Mouse (Mus musculus): ENCODE measurements around the gene Tspan7. TPM values are rescaled to one million over a fixed set of nuclear protein-coding genes. Genes with fewer than 3 reads are reported as not detected.

Gene Tspan7
- polyA plus RNA-seq, 1 experiment from 2014 or later: 277 TPM

GRCm38 (mm10) chrX:10574523-10574922 is 89.6 kb downstream of the Tspan7 start:
- DNase-seq (ENCODE audit: low spot score): peak; percentile 72
- no peaks in the 10 kb centered on the region for H3K27me3 ChIP-seq (replicated peaks; ENCODE audit: control insufficient read depth, insufficient read depth, low read length)

DNA sequence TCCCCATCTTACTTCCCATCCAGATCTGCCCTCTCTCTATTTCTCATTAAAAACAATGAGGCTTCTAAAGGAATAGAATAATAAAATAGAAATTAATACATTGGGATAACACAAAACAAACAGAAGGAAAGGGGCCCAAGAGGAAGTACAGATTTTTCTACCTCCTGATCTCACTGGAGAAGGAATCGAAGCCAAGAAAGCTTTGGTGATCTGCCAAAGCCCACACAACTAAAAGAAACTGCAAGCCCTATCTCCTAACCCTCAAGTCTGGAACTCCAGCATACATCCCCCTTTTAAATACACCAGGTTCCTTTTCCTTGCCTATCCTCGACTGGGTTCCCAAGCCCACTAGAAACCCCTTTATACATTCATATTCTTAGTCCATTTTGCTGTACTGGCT is 90.4 kb downstream of the Tspan7 start:
- peak; percentile 36 for DNase-seq (ENCODE audit: low spot score)

More at GRCm38 (mm10) chrX:10574523-10574922, 89.6 kb downstream of the Tspan7 start:
- Histone ChIP-seq H3K9me3 (replicated peaks; ENCODE audit: control insufficient read depth, low read length) (no peaks in the 10 kb centered on the region), H3K36me3 (ENCODE audit: control insufficient read depth, insufficient read depth, low read length) (no peaks in the 10 kb centered on the region), H3K9ac (ENCODE audit: low read length) (no peak overlapping the region), H3K4me2 (ENCODE audit: low read length) (no peak overlapping the region), H3K4me1 (ENCODE audit: control insufficient read depth, insufficient read depth, low read length) (0 out of 2 replicates have a peak, but pooled peaks cover 8% of the 10 kb centered on the region), H3K27ac (ENCODE audit: low read depth, low read length) (0 out of 2 replicates have a peak overlapping the region, but pooled peaks have one; percentile 39), H3K4me3 (ENCODE audit: low read depth, low read length) (no peak overlapping the region)
- WGBS: 23% methylated on average over 3 of the region's 3 CpGs
- peak; percentile 65; the same call in 1 of the 2 replicates for ATAC-seq

GRCm38 (mm10) chrX:10576349-10576748 is 91.4 kb downstream of the Tspan7 start:
- H3K27ac ChIP-seq (ENCODE audit: low read depth, low read length): no peak overlapping the region
- H3K9me3 ChIP-seq (replicated peaks; ENCODE audit: control insufficient read depth, low read length): no peaks in the 10 kb centered on the region
- H3K4me1 ChIP-seq (ENCODE audit: control insufficient read depth, insufficient read depth, low read length): 0 out of 2 replicates have a peak, but pooled peaks cover 8% of the 10 kb centered on the region
- H3K9ac ChIP-seq (ENCODE audit: low read length): no peak overlapping the region
- ATAC-seq: no peak
- WGBS: 79% methylated on average over 4 of the region's 4 CpGs
- no peak overlapping the region for H3K4me2 ChIP-seq (ENCODE audit: low read length)
- DNase-seq (ENCODE audit: low spot score): no peak
- H3K4me3 ChIP-seq (ENCODE audit: low read depth, low read length): no peak overlapping the region
- no peaks in the 10 kb centered on the region for H3K36me3 ChIP-seq (ENCODE audit: control insufficient read depth, insufficient read depth, low read length)
- H3K27me3 ChIP-seq (replicated peaks; ENCODE audit: control insufficient read depth, insufficient read depth, low read length): no peaks in the 10 kb centered on the region

More for the DNA sequence above, 90.4 kb downstream of the Tspan7 start:
- Histone ChIP-seq H3K9me3 (replicated peaks; ENCODE audit: control insufficient read depth, low read length) (no peaks in the 10 kb centered on the region), H3K27ac (ENCODE audit: low read depth, low read length) (no peak overlapping the region), H3K4me1 (ENCODE audit: control insufficient read depth, insufficient read depth, low read length) (0 out of 2 replicates have a peak, but pooled peaks cover 8% of the 10 kb centered on the region), H3K36me3 (ENCODE audit: control insufficient read depth, insufficient read depth, low read length) (no peaks in the 10 kb centered on the region), H3K4me2 (ENCODE audit: low read length) (no peak overlapping the region), H3K9ac (ENCODE audit: low read length) (no peak overlapping the region), H3K27me3 (replicated peaks; ENCODE audit: control insufficient read depth, insufficient read depth, low read length) (no peaks in the 10 kb centered on the region), H3K4me3 (ENCODE audit: low read depth, low read length) (no peak overlapping the region)
- no peak for ATAC-seq
- WGBS: 56% methylated on average over 2 of the region's 2 CpGs

DNA sequence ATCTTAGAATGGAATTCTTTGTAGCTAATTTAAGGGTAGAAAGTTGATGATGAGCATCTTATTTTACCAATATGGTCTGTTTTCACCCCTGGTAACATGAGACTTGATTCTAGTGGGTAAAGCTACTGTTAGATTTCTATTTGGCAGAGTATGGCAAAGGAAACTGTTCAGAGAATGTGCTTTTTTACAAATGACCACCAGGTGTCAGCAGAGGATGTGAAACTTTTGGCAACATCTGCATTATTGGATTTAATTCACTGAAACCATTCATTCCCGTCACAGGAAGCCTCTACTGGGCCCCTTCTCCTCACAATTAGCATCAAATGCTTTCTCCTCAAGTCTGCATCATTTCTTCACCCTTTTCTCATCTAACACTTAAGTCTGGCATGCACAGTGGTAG is 92.4 kb downstream of the Tspan7 start:
- DNase-seq (ENCODE audit: low spot score) (peak; percentile 75), ATAC-seq (peak; percentile 40; the same call in 1 of the 2 replicates)
- Histone ChIP-seq H3K9ac (ENCODE audit: low read length) (no peak overlapping the region), H3K4me2 (ENCODE audit: low read length) (no peak overlapping the region), H3K4me1 (ENCODE audit: control insufficient read depth, insufficient read depth, low read length) (0 out of 2 replicates have a peak, but pooled peaks cover 8% of the 10 kb centered on the region), H3K27ac (ENCODE audit: low read depth, low read length) (no peak overlapping the region), H3K9me3 (replicated peaks; ENCODE audit: control insufficient read depth, low read length) (no peaks in the 10 kb centered on the region), H3K27me3 (replicated peaks; ENCODE audit: control insufficient read depth, insufficient read depth, low read length) (no peaks in the 10 kb centered on the region), H3K36me3 (ENCODE audit: control insufficient read depth, insufficient read depth, low read length) (no peaks in the 10 kb centered on the region), H3K4me3 (ENCODE audit: low read depth, low read length) (no peak overlapping the region)
- 22% methylated on average over 1 of the region's 1 CpGs for WGBS

DNA sequence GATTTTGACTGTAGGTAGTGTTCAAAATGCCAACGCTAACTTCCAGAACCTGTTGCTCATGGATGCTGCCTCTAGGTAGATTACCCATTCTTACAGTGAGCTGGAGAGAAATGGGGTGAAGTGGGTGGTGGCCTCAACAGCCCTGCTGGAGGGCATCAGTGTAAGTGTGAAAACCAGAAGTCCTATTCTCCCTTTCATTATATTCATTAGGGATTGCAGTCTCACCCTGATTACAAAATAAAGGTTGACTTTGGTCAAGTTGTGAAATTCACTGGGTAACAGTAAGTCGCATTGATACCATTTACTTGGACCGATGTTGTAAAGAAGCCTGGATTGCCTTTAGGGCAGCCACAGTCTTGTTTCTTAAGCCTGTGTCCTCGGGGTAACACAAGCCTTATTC is 97.8 kb downstream of the Tspan7 start:
- no peak for ATAC-seq
- H3K27me3 ChIP-seq (replicated peaks; ENCODE audit: control insufficient read depth, insufficient read depth, low read length): no peaks in the 10 kb centered on the region
- no peak for DNase-seq (ENCODE audit: low spot score)
- no peaks in the 10 kb centered on the region for H3K9me3 ChIP-seq (replicated peaks; ENCODE audit: control insufficient read depth, low read length)
- no peak overlapping the region for H3K27ac ChIP-seq (ENCODE audit: low read depth, low read length)
- WGBS: 81% methylated on average over 4 of the region's 4 CpGs
- peaks cover 1% of the 10 kb centered on the region; the same call in 1 of the 2 replicates for H3K36me3 ChIP-seq (ENCODE audit: control insufficient read depth, insufficient read depth, low read length)
- H3K4me3 ChIP-seq (ENCODE audit: low read depth, low read length): no peak overlapping the region
- H3K9ac ChIP-seq (ENCODE audit: low read length): no peak overlapping the region
- no peaks in the 10 kb centered on the region for H3K4me1 ChIP-seq (ENCODE audit: control insufficient read depth, insufficient read depth, low read length)
- no peak overlapping the region for H3K4me2 ChIP-seq (ENCODE audit: low read length)

GRCm38 (mm10) chrX:10592244-10592643 is 107.3 kb downstream of the Tspan7 start:
- ATAC-seq (no peak), DNase-seq (ENCODE audit: low spot score) (no peak)
- WGBS: 66% methylated on average over 3 of the region's 3 CpGs
- H3K27ac ChIP-seq (ENCODE audit: low read depth, low read length): no peak overlapping the region
- H3K9me3 ChIP-seq (replicated peaks; ENCODE audit: control insufficient read depth, low read length): no peaks in the 10 kb centered on the region
- H3K4me1 ChIP-seq (ENCODE audit: control insufficient read depth, insufficient read depth, low read length): no peaks in the 10 kb centered on the region
- H3K4me2 ChIP-seq (ENCODE audit: low read length): no peak overlapping the region
- H3K4me3 ChIP-seq (ENCODE audit: low read depth, low read length): no peak overlapping the region
- H3K36me3 ChIP-seq (ENCODE audit: control insufficient read depth, insufficient read depth, low read length): peaks cover 4% of the 10 kb centered on the region; the same call in 1 of the 2 replicates
- no peak overlapping the region for H3K9ac ChIP-seq (ENCODE audit: low read length)
- no peaks in the 10 kb centered on the region for H3K27me3 ChIP-seq (replicated peaks; ENCODE audit: control insufficient read depth, insufficient read depth, low read length)

GRCm38 (mm10) chrX:10593561-10593960 is 108.6 kb downstream of the Tspan7 start:
- H3K27me3 ChIP-seq (replicated peaks; ENCODE audit: control insufficient read depth, insufficient read depth, low read length): no peaks in the 10 kb centered on the region
- ATAC-seq: no peak
- 97% methylated on average over 7 of the region's 7 CpGs for WGBS
- H3K36me3 ChIP-seq (ENCODE audit: control insufficient read depth, insufficient read depth, low read length): peaks cover 2% of the 10 kb centered on the region; the same call in 1 of the 2 replicates
- no peak overlapping the region for H3K9ac ChIP-seq (ENCODE audit: low read length)
- H3K4me1 ChIP-seq (ENCODE audit: control insufficient read depth, insufficient read depth, low read length): no peaks in the 10 kb centered on the region
- H3K4me3 ChIP-seq (ENCODE audit: low read depth, low read length): no peak overlapping the region
- no peak for DNase-seq (ENCODE audit: low spot score)
- no peaks in the 10 kb centered on the region for H3K9me3 ChIP-seq (replicated peaks; ENCODE audit: control insufficient read depth, low read length)
- no peak overlapping the region for H3K27ac ChIP-seq (ENCODE audit: low read depth, low read length)
- no peak overlapping the region for H3K4me2 ChIP-seq (ENCODE audit: low read length)

GRCm38 (mm10) chrX:10617119-10617518 is 132.2 kb downstream of the Tspan7 start:
- H3K27me3 ChIP-seq (replicated peaks; ENCODE audit: control insufficient read depth, insufficient read depth, low read length): no peaks in the 10 kb centered on the region
- no peaks in the 10 kb centered on the region for H3K9me3 ChIP-seq (replicated peaks; ENCODE audit: control insufficient read depth, low read length)
- H3K36me3 ChIP-seq (ENCODE audit: control insufficient read depth, insufficient read depth, low read length): no peaks in the 10 kb centered on the region
- H3K4me3 ChIP-seq (ENCODE audit: low read depth, low read length): no peak overlapping the region
- no peak overlapping the region for H3K4me2 ChIP-seq (ENCODE audit: low read length)
- no peak; the same call in 1 of the 2 replicates for ATAC-seq
- no peak overlapping the region for H3K9ac ChIP-seq (ENCODE audit: low read length)
- peak; percentile 71 for DNase-seq (ENCODE audit: low spot score)
- no peaks in the 10 kb centered on the region for H3K4me1 ChIP-seq (ENCODE audit: control insufficient read depth, insufficient read depth, low read length)
- 21% methylated on average over 5 of the region's 5 CpGs for WGBS
- H3K27ac ChIP-seq (ENCODE audit: low read depth, low read length): no peak overlapping the region

DNA sequence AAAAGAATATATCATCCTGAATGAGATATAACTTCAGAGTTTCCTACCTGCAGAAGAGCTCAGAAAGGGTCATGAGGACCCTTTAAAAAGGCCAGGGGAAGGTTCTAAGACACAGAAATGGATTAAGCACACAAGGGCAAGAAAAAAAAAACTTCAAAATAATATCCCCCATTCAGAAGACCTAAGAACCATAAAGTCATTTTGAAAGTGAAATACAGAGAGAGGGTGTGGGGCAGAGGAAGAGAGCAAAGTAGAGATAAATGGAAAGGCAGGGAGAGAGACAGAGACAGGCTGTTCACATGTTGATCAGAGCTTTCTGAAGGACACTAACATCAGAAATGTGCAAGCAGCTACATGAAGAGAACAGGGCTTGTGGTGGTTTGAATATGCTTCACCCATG is 156.1 kb downstream of the Tspan7 start:
- ATAC-seq: no peak
- Histone ChIP-seq H3K4me3 (ENCODE audit: low read depth, low read length) (no peak overlapping the region), H3K4me2 (ENCODE audit: low read length) (no peak overlapping the region), H3K9me3 (replicated peaks; ENCODE audit: control insufficient read depth, low read length) (no peaks in the 10 kb centered on the region), H3K4me1 (ENCODE audit: control insufficient read depth, insufficient read depth, low read length) (no peaks in the 10 kb centered on the region), H3K27me3 (replicated peaks; ENCODE audit: control insufficient read depth, insufficient read depth, low read length) (no peaks in the 10 kb centered on the region), H3K27ac (ENCODE audit: low read depth, low read length) (no peak overlapping the region), H3K9ac (ENCODE audit: low read length) (no peak overlapping the region), H3K36me3 (ENCODE audit: control insufficient read depth, insufficient read depth, low read length) (no peaks in the 10 kb centered on the region)
- no peak for DNase-seq (ENCODE audit: low spot score)

Measured in forebrain, embryonic 14.5 days (tissue).